Mouse (Mus musculus) urinary bladder, postnatal 10 days (tissue): ENCODE results near the gene Gucy2e.

Source experiments
- DNase-seq: peaks from one replicate; pipeline ENCODE4 v3.0.0; 2022; ENCODE audit warnings: low spot score

Gucy2e gene

GRCm38 (mm10) chr11:69174722-69175121 lies 62.1 kb downstream of the Gucy2e start:
- no peak for DNase-seq

GRCm38 (mm10) chr11:69172606-69173005 lies 64.2 kb downstream of the Gucy2e start:
- no peak for DNase-seq

GRCm38 (mm10) chr11:69171626-69172025 lies 65.2 kb downstream of the Gucy2e start:
- no peak for DNase-seq

- DNase-seq: no peak
These were observed 67.5 kb downstream of the Gucy2e start for GRCm38 (mm10) chr11:69169313-69169712.
